Mouse (Mus musculus) neural tube, embryonic 10.5 days (tissue): ENCODE results near the gene Tshz2.

Source experiments
- DNase-seq: peaks from one replicate; pipeline ENCODE4 v3.0.0-alpha.2; 2017; ENCODE audit warnings: low spot score; ENCODE audit errors: extremely low spot score

Tshz2 gene

GRCm38 (mm10) chr2:170091563-170092443, 459.0 kb downstream of the Tshz2 start:
- no peak for DNase-seq

- no peak for DNase-seq
These were observed 461.4 kb downstream of the Tshz2 start for GRCm38 (mm10) chr2:170094220-170094619.

- no peak for DNase-seq
These were observed 462.1 kb downstream of the Tshz2 start for GRCm38 (mm10) chr2:170094871-170095270.

- peak; percentile 98 for DNase-seq
These were observed 468.3 kb downstream of the Tshz2 start for GRCm38 (mm10) chr2:170101132-170101531.

- DNase-seq: no peak
These were observed 469.1 kb downstream of the Tshz2 start for GRCm38 (mm10) chr2:170101932-170102331.

- DNase-seq: no peak
These were observed 470.5 kb downstream of the Tshz2 start for GRCm38 (mm10) chr2:170103341-170103740.

GRCm38 (mm10) chr2:170103852-170104251, 471.0 kb downstream of the Tshz2 start:
- peak; percentile 56 for DNase-seq

GRCm38 (mm10) chr2:170104396-170104795, 471.6 kb downstream of the Tshz2 start:
- DNase-seq: no peak

- no peak for DNase-seq
These were observed 473.2 kb downstream of the Tshz2 start for GRCm38 (mm10) chr2:170106000-170106399.

GRCm38 (mm10) chr2:170107791-170108190, 475.0 kb downstream of the Tshz2 start:
- DNase-seq: no peak

GRCm38 (mm10) chr2:170109528-170109927, 476.7 kb downstream of the Tshz2 start:
- no peak for DNase-seq

- no peak for DNase-seq
These were observed 477.5 kb downstream of the Tshz2 start for GRCm38 (mm10) chr2:170110306-170110705.

- peak; percentile 64 for DNase-seq
These were observed 484.0 kb downstream of the Tshz2 start for GRCm38 (mm10) chr2:170116704-170117281.

- DNase-seq: no peak
These were observed 487.6 kb downstream of the Tshz2 start for GRCm38 (mm10) chr2:170120139-170121027.
